Mouse (Mus musculus) MEL (cell line): ENCODE measurements around the gene Prdm16.

ENCODE experiments used
- CTCF ChIP-seq, 3 experiments: IDR thresholded peaks in 2 of 3; conservative IDR thresholded peaks in 1 of 3; 2 replicates each; pipeline ENCODE4 v1.5.1; 2011 to 2012; ENCODE audit warnings: low read length in 3 of 3, low read depth in 2 of 3, mild to moderate bottlenecking in 2 of 3, improper control_type of control experiment in 1 of 3, inconsistent platforms in 1 of 3, mixed read lengths in 1 of 3, moderate library complexity in 1 of 3; ENCODE audit not compliant: control insufficient read depth in 1 of 3, insufficient read depth in 1 of 3, poor library complexity in 1 of 3, severe bottlenecking in 1 of 3
- EP300 ChIP-seq, 2 experiments: IDR thresholded peaks; 2 replicates each; pipeline ENCODE4 v1.6.1; 2011; ENCODE audit warnings: improper control_type of control experiment in 2 of 2, low read length in 2 of 2, low read depth in 1 of 2, mild to moderate bottlenecking in 1 of 2
- ETS1 ChIP-seq: IDR thresholded peaks from 2 replicates; pipeline ENCODE4 v1.6.1; 2012; ENCODE audit warnings: low read depth, mild to moderate bottlenecking, inconsistent platforms, low read length, improper control_type of control experiment, moderate library complexity
- GATA1 ChIP-seq: IDR thresholded peaks from 2 replicates; pipeline ENCODE4 v1.6.1; 2011; ENCODE audit warnings: low read depth, low read length, improper control_type of control experiment
- HCFC1 ChIP-seq: IDR thresholded peaks from 2 replicates; pipeline ENCODE4 v1.6.1; 2012; ENCODE audit warnings: low read depth, mild to moderate bottlenecking, inconsistent platforms, low read length, improper control_type of control experiment, moderate library complexity
- MAFK ChIP-seq: IDR thresholded peaks from 2 replicates; pipeline ENCODE4 v1.6.1; 2011; ENCODE audit warnings: low read depth, mild to moderate bottlenecking, low read length, improper control_type of control experiment, borderline replicate concordance
- POLR2A ChIP-seq, 2 experiments: IDR thresholded peaks; 2 replicates each; pipeline ENCODE4 v1.6.1; 2011 to 2012; ENCODE audit warnings: low read length in 2 of 2, mild to moderate bottlenecking in 2 of 2, control low read depth in 1 of 2, improper control_type of control experiment in 1 of 2, low read depth in 1 of 2, moderate library complexity in 1 of 2; ENCODE audit not compliant: control insufficient read depth in 1 of 2, insufficient read depth in 1 of 2, poor library complexity in 1 of 2
- POLR2AphosphoS5 ChIP-seq: IDR thresholded peaks from 2 replicates; pipeline ENCODE4 v1.6.1; 2012; ENCODE audit warnings: low read depth, borderline replicate concordance, mild to moderate bottlenecking, inconsistent platforms, low read length, moderate library complexity, mixed read lengths
- UBTF ChIP-seq: IDR thresholded peaks from 2 replicates; pipeline ENCODE4 v1.6.1; 2012; ENCODE audit warnings: low read depth, mild to moderate bottlenecking, inconsistent platforms, low read length, improper control_type of control experiment, moderate library complexity, borderline replicate concordance; ENCODE audit not compliant: insufficient read depth
- USF1 ChIP-seq: IDR thresholded peaks from 2 replicates; pipeline ENCODE4 v1.6.1; 2014; ENCODE audit warnings: low read depth, mild to moderate bottlenecking, inconsistent platforms, low read length, improper control_type of control experiment, moderate library complexity
- USF2 ChIP-seq, 2 experiments: IDR thresholded peaks; 2 replicates each; pipeline ENCODE4 v1.6.1; 2011 to 2012; ENCODE audit warnings: improper control_type of control experiment in 2 of 2, low read length in 2 of 2, borderline replicate concordance in 1 of 2, inconsistent platforms in 1 of 2, low read depth in 1 of 2, mild to moderate bottlenecking in 1 of 2; ENCODE audit not compliant: insufficient read depth in 1 of 2
- ZC3H11A ChIP-seq: IDR thresholded peaks from 2 replicates; pipeline ENCODE4 v1.6.1; 2012; ENCODE audit warnings: low read depth, mild to moderate bottlenecking, inconsistent platforms, low read length, improper control_type of control experiment
- ZKSCAN1 ChIP-seq: IDR thresholded peaks from 2 replicates; pipeline ENCODE4 v1.6.1; 2012; ENCODE audit warnings: low read depth, mild to moderate bottlenecking, inconsistent platforms, low read length, improper control_type of control experiment, moderate library complexity

- TF ChIP-seq UBTF (no peak), HCFC1 (no peak), POLR2A (IDR thresholded peaks at IDR 0.05; ENCODE audit: control insufficient read depth in 1 of 2, insufficient read depth in 1 of 2, low read depth in 1 of 2, low read length in 2 of 2, poor library complexity in 1 of 2) (no peak), CTCF (IDR thresholded peaks at IDR 0.05 in 2 of 3, conservative IDR thresholded peaks at IDR 0.05 in 1 of 3; ENCODE audit: control insufficient read depth in 1 of 3, insufficient read depth in 1 of 3, low read depth in 2 of 3, low read length in 3 of 3, poor library complexity in 1 of 3, severe bottlenecking in 1 of 3) (no peak), EP300 (IDR thresholded peaks at IDR 0.05; ENCODE audit: low read depth in 1 of 2, low read length in 2 of 2) (no peak), ZC3H11A (no peak), USF1 (no peak), USF2 (IDR thresholded peaks at IDR 0.05; ENCODE audit: borderline replicate concordance in 1 of 2, insufficient read depth in 1 of 2, low read depth in 1 of 2, low read length in 2 of 2) (no peak), MAFK (no peak), ETS1 (no peak), POLR2AphosphoS5 (no peak), GATA1 (no peak), ZKSCAN1 (no peak)
Measured at GRCm38 (mm10) chr4:154674966-154675365, 38.3 kb upstream of the Prdm16 start.
